Mouse (Mus musculus) lung, postnatal 0 days (tissue): ENCODE results near the gene Apoe.

Experiments
- CTCF ChIP-seq: IDR thresholded peaks from 2 replicates; pipeline ENCODE4 v1.5.1; 2016; ENCODE audit warnings: antibody characterized with exemption, mild to moderate bottlenecking
- EP300 ChIP-seq: IDR thresholded peaks from 2 replicates; pipeline ENCODE4 v1.6.1; 2016; ENCODE audit warnings: antibody characterized with exemption, mild to moderate bottlenecking, control low read depth

GRCm38 (mm10) chr7:19678901-19679300 is 20.1 kb downstream of the Apoe start:
- TF ChIP-seq EP300 (no peak), CTCF (no peak)
